Mouse (Mus musculus) midbrain, embryonic 13.5 days (tissue): ENCODE measurements at regions not wholly inside any gene's neighbourhood (a gene's known extent, or its start where the extent isn't known, plus 50 kb on each side); places are given as distances from the start of the nearest gene placed in this dataset.

Experiments used
- ATAC-seq: fragments of 200-750 bp; cut with Nextera tagmentation; 2 replicates; pipeline ENCODE4 v1.8.0; 2017; ENCODE audit warnings: mild to moderate bottlenecking, moderate TSS enrichment, moderate library complexity
- H3K27ac ChIP-seq: fragments of 300-500 bp; sonication (generic); 2 replicates; pipeline ENCODE4 v1.5.1; 2015; ENCODE audit warnings: inconsistent platforms, mild to moderate bottlenecking, moderate library complexity
- H3K27me3 ChIP-seq: fragments of 300-500 bp; sonication (generic); 2 replicates; pipeline ENCODE4 v1.6.1; 2015; ENCODE audit warnings: mild to moderate bottlenecking, inconsistent platforms
- H3K36me3 ChIP-seq: fragments of 300-500 bp; sonication (generic); 2 replicates; pipeline ENCODE4 v1.6.1; 2015; ENCODE audit warnings: mild to moderate bottlenecking, inconsistent platforms
- H3K4me1 ChIP-seq: fragments of 300-500 bp; sonication (generic); replicated peaks from 2 replicates; pipeline ENCODE4 v1.6.1; 2015; ENCODE audit warnings: inconsistent platforms
- H3K4me2 ChIP-seq: fragments of 300-500 bp; sonication (generic); replicated peaks from 2 replicates; pipeline ENCODE4 v1.6.1; 2015; ENCODE audit warnings: moderate library complexity, mild to moderate bottlenecking, inconsistent platforms
- H3K4me3 ChIP-seq: fragments of 300-500 bp; sonication (generic); replicated peaks from 2 replicates; pipeline ENCODE4 v1.5.1; 2015; ENCODE audit warnings: mild to moderate bottlenecking, inconsistent platforms
- H3K9ac ChIP-seq: fragments of 300-500 bp; sonication (generic); replicated peaks from 2 replicates; pipeline ENCODE4 v1.6.1; 2015; ENCODE audit warnings: mild to moderate bottlenecking, inconsistent platforms
- H3K9me3 ChIP-seq: fragments of 300-500 bp; sonication (generic); 2 replicates; pipeline ENCODE4 v1.6.1; 2016; ENCODE audit warnings: mild to moderate bottlenecking, inconsistent platforms
- WGBS: fragments of 180-500 bp; shearing (Covaris S2); methylation state at CpG from one replicate; pipeline ENCODE4 v1.1.7; 2015; 5-methylcytosine and 5-hydroxymethylcytosine counted together

- no peaks in the 10 kb centered on the region for H3K9me3 ChIP-seq
- no peak overlapping the region for H3K4me3 ChIP-seq
- H3K27me3 ChIP-seq, result no peaks in the 10 kb centered on the region
- H3K27ac ChIP-seq, result no peak overlapping the region
- H3K9ac ChIP-seq, result no peak overlapping the region
- H3K4me2 ChIP-seq, result 0 out of 2 replicates have a peak overlapping the region, but pooled peaks have one; percentile 13
- no peaks in the 10 kb centered on the region for H3K36me3 ChIP-seq
- no peaks in the 10 kb centered on the region for H3K4me1 ChIP-seq
- 51% methylated on average over 7 of the region's 7 CpGs for WGBS
- peak; percentile 68 for ATAC-seq
Measured at GRCm38 (mm10) chr5:91198620-91199019, 59.2 kb downstream of the Areg start.

DNA sequence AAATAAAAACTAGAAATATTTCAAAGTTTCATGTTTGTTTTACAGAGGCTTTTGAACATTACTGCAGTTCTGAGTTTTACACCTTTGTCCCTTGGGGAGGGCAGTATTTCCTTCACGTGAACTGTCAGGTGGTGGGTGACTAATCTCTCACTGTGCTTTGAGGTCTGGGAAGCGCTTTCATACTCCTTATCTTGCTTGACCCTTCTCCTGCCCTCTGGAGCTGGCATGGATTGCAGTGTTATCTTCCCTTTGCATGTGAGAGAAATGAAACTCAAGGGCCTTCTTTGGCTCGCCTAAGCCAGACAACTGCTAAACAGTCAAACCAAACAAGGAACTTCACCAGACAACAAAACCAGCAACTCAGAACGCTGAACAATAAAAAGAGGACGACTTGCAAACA lies 61.0 kb downstream of the Areg start:
- ATAC-seq, result no peak
- 76% methylated on average over 5 of the region's 5 CpGs for WGBS
- Histone ChIP-seq H3K4me2 (no peak overlapping the region), H3K27me3 (no peaks in the 10 kb centered on the region), H3K9ac (no peak overlapping the region), H3K9me3 (no peaks in the 10 kb centered on the region), H3K4me3 (no peak overlapping the region), H3K4me1 (no peaks in the 10 kb centered on the region), H3K27ac (no peak overlapping the region), H3K36me3 (no peaks in the 10 kb centered on the region)

- 89% methylated on average over 13 of the region's 13 CpGs for WGBS
- Histone ChIP-seq H3K4me2 (no peak overlapping the region), H3K4me3 (no peak overlapping the region), H3K9me3 (no peaks in the 10 kb centered on the region), H3K9ac (no peak overlapping the region), H3K27ac (no peak overlapping the region), H3K36me3 (no peaks in the 10 kb centered on the region), H3K4me1 (no peaks in the 10 kb centered on the region), H3K27me3 (no peaks in the 10 kb centered on the region)
- no peak for ATAC-seq
Measured at GRCm38 (mm10) chr5:91204225-91205005, 65.0 kb downstream of the Areg start.

DNA sequence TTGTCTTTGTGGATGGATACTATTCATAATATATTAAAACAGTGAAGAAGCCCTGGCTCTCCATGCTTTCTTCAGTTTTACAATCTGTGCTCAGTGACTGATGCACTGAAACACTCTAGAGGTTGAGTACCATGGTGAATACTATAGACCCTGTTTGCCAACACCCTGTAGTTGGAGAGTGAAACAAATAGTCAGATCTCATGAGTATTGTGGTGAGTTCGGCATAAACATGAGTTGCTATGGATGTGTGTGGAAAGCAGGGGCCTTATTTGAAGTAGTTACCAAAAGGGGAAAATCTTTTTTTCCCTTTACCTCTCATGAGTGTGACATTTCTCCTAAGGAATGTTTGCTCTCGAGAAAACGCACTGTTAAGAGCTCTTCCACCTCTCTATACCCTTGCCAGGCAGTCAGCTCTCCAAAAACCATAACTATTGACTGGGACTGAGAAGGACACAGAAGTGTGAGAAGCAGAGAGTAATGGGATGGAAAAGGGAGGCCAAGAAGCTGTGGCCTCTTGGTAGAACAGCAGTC lies 66.0 kb downstream of the Areg start:
- H3K36me3 ChIP-seq, result no peaks in the 10 kb centered on the region
- WGBS, result 91% methylated on average over 3 of the region's 3 CpGs
- H3K9ac ChIP-seq, result no peak overlapping the region
- no peaks in the 10 kb centered on the region for H3K9me3 ChIP-seq
- H3K27ac ChIP-seq, result no peak overlapping the region
- ATAC-seq, result no peak
- no peak overlapping the region for H3K4me2 ChIP-seq
- H3K4me1 ChIP-seq, result no peaks in the 10 kb centered on the region
- H3K4me3 ChIP-seq, result no peak overlapping the region
- H3K27me3 ChIP-seq, result no peaks in the 10 kb centered on the region

DNA sequence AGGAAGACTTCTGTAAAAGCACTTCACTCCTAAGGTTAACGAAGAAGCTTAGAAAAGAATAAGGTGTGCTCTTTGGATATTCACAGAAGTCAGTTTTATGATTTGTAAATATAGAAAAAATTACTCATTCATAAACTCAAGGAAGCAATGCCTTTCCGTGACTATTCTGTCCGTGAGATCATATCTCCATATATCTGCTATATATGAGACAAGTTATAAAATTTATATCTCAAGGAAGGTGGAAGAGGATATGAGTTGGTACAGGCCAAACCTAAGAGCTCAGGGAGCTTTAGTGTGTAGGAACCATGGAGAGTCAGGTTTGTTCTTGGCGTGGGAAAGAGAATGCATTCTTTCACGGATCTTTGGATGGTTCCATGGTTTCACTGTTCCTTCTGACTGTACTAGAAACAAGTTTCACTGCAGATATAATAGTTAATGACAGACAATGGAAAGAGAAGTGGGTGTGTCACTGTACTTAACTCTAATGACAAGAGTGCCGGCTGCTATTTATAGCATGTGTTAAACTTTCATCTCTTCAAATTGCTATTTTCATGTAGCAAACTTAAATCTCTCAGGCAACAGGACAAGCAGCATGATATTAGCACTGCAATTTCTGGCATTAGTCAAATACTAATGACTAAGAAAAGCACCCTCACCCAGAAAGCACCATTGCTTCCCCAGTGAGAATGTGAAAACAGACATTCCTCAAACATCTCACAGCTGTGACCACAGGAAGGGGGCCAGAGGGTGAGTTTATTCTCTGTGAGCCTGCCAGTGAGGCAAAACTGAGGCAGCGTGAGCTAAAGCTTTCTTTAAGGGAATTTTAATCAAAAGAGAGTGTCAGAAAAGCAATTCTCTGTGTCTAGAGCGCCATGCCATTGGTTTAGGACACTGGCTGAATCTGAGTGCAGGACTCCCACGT lies 67.4 kb downstream of the Areg start:
- H3K27ac ChIP-seq, result no peak overlapping the region
- no peak overlapping the region for H3K4me2 ChIP-seq
- no peak overlapping the region for H3K4me3 ChIP-seq
- 83% methylated on average over 9 of the region's 9 CpGs for WGBS
- H3K4me1 ChIP-seq, result no peaks in the 10 kb centered on the region
- no peaks in the 10 kb centered on the region for H3K36me3 ChIP-seq
- H3K9me3 ChIP-seq, result no peaks in the 10 kb centered on the region
- H3K9ac ChIP-seq, result no peak overlapping the region
- H3K27me3 ChIP-seq, result no peaks in the 10 kb centered on the region
- no peak for ATAC-seq

- H3K9ac ChIP-seq, result no peak overlapping the region
- no peak overlapping the region for H3K4me2 ChIP-seq
- no peaks in the 10 kb centered on the region for H3K36me3 ChIP-seq
- H3K27me3 ChIP-seq, result no peaks in the 10 kb centered on the region
- ATAC-seq, result no peak
- H3K4me3 ChIP-seq, result no peak overlapping the region
- H3K27ac ChIP-seq, result no peak overlapping the region
- WGBS, result 88% methylated on average over 4 of the region's 4 CpGs
- H3K4me1 ChIP-seq, result no peaks in the 10 kb centered on the region
- no peaks in the 10 kb centered on the region for H3K9me3 ChIP-seq
Measured at GRCm38 (mm10) chr5:91220174-91220573, 80.8 kb downstream of the Areg start.

DNA sequence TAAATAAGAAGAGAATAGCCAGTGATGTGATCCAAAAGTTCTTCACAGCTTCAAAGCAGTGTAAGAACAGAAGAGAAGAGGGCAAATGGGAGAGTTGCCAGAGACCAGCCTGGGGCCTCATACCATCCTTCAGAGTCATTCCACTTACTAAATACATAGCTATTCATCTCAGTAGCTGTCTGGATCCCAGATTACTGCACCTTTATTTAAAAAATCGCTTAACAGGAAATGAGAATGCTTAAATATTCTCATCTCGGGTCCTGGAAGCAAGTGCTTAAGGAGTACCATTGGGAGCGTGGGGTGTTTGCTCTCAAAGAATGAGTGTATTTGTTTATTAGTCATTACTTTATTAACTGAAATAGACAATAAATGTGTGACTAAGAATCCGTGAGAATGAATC lies 102.3 kb downstream of the Areg start:
- Histone ChIP-seq H3K27ac (no peak overlapping the region), H3K9me3 (no peaks in the 10 kb centered on the region), H3K9ac (no peak overlapping the region), H3K4me3 (no peak overlapping the region), H3K36me3 (no peaks in the 10 kb centered on the region), H3K27me3 (no peaks in the 10 kb centered on the region), H3K4me2 (no peak overlapping the region), H3K4me1 (no peaks in the 10 kb centered on the region)
- ATAC-seq, result no peak
- 72% methylated on average over 4 of the region's 4 CpGs for WGBS

- no peak overlapping the region for H3K4me3 ChIP-seq
- no peak for ATAC-seq
- no peaks in the 10 kb centered on the region for H3K27me3 ChIP-seq
- no peak overlapping the region for H3K9ac ChIP-seq
- no peak overlapping the region for H3K4me2 ChIP-seq
- H3K4me1 ChIP-seq, result no peaks in the 10 kb centered on the region
- no peak overlapping the region for H3K27ac ChIP-seq
- no peaks in the 10 kb centered on the region for H3K36me3 ChIP-seq
- no peaks in the 10 kb centered on the region for H3K9me3 ChIP-seq
- 94% methylated on average over 5 of the region's 5 CpGs for whole genome bisulfite sequencing
Measured at GRCm38 (mm10) chr5:91247444-91247843, 108.0 kb downstream of the Areg start.

GRCm38 (mm10) chr5:91261895-91262294 lies 122.5 kb downstream of the Areg start:
- H3K4me3 ChIP-seq, result no peak overlapping the region
- no peaks in the 10 kb centered on the region for H3K36me3 ChIP-seq
- ATAC-seq, result no peak
- H3K27me3 ChIP-seq, result no peaks in the 10 kb centered on the region
- no peak overlapping the region for H3K9ac ChIP-seq
- no peak overlapping the region for H3K27ac ChIP-seq
- no peaks in the 10 kb centered on the region for H3K9me3 ChIP-seq
- no peak overlapping the region for H3K4me2 ChIP-seq
- H3K4me1 ChIP-seq, result no peaks in the 10 kb centered on the region

DNA sequence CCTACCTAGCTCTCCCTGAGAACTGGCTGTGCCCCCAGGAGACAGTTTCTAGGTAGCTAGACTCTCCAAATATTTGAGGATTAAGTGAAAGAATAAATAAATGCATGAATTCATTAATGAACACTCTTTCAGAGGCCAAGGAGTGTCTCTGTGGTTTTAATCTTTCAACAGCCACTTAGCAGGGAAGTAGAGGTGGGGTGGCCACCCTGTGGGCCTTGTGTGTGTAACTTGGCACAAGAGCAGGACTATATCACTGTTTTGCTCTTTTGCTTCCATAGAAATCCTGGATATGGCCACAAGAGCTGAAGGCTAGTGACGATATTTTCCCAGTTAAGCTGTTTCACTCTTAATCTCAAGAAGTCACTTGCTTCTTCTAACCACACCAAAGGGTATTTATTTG lies 123.1 kb downstream of the Areg start:
- no peak for ATAC-seq
- 76% methylated on average over 1 of the region's 1 CpGs for WGBS
- H3K9ac ChIP-seq, result no peak overlapping the region

DNA sequence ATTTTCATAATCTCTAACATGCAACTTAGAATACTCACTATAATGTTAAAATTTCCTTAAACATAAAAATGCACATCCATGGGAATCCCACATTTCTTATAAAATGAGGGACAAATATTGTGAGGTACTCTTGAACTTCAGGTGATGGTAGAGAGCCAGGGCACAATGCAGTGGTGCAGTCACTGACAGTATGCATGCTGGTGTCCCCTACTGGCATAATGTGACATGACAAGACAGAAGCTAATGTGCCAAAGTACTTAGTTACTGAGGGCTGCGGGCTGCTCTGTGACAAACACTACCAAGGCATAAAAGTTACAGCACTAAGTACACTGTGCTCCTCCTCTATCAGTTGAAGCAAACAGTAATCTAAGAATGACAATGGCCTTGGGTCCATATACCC lies 131.3 kb downstream of the Areg start:
- 89% methylated on average over 1 of the region's 1 CpGs for WGBS
- H3K4me2 ChIP-seq, result no peak overlapping the region
- H3K4me3 ChIP-seq, result no peak overlapping the region

More for the DNA sequence above, 123.1 kb downstream of the Areg start:
- H3K27ac ChIP-seq, result no peak overlapping the region
- H3K36me3 ChIP-seq, result no peaks in the 10 kb centered on the region
- no peak overlapping the region for H3K4me3 ChIP-seq
- H3K4me1 ChIP-seq, result no peaks in the 10 kb centered on the region
- no peaks in the 10 kb centered on the region for H3K27me3 ChIP-seq
- no peaks in the 10 kb centered on the region for H3K9me3 ChIP-seq
- no peak overlapping the region for H3K4me2 ChIP-seq

DNA sequence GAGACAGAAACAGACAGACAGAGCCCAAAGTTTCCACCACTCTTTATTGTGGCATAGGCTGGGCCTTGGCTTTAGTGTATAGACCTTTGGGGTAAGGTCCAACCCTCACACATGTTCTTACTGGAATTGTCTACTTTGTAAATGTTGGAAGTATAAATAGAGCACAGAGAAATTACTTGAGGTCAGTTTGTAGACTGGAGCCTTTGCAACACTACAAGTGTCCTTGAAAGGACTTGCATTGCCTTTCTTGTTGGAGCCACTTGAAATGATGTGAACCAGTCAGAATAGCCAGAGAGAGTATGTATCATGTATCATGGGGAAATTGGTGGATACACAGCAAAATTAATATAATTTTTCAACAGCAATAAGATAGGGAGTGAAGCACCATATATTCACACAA lies 131.4 kb downstream of the Btc start:
- Histone ChIP-seq H3K4me1 (no peaks in the 10 kb centered on the region), H3K4me2 (no peak overlapping the region), H3K27me3 (no peaks in the 10 kb centered on the region)

More for the DNA sequence above, 131.3 kb downstream of the Areg start:
- no peak for ATAC-seq
- Histone ChIP-seq H3K9me3 (no peaks in the 10 kb centered on the region), H3K27me3 (no peaks in the 10 kb centered on the region), H3K4me1 (no peaks in the 10 kb centered on the region), H3K9ac (no peak overlapping the region), H3K36me3 (no peaks in the 10 kb centered on the region), H3K27ac (no peak overlapping the region)

More for the DNA sequence above, 131.4 kb downstream of the Btc start:
- H3K9ac ChIP-seq, result no peak overlapping the region
- no peaks in the 10 kb centered on the region for H3K9me3 ChIP-seq
- no peak for ATAC-seq
- H3K4me3 ChIP-seq, result no peak overlapping the region
- H3K27ac ChIP-seq, result no peak overlapping the region
- no peaks in the 10 kb centered on the region for H3K36me3 ChIP-seq
